Mouse (Mus musculus) bone marrow, adult 2 months (tissue): Measurements from ENCODE around the gene Ackr3. TPM values are rescaled to one million over a fixed set of nuclear protein-coding genes. Genes with fewer than 3 reads are reported as not detected.

Source experiments
- H3K27ac ChIP-seq: fragments of 200-500 bp; 2 replicates; pipeline ENCODE4 v1.5.1; 2012; ENCODE audit warnings: low read depth, mild to moderate bottlenecking, control low read depth, inconsistent platforms, low read length; ENCODE audit not compliant: control insufficient read depth, poor library complexity, insufficient read depth
- H3K4me1 ChIP-seq: fragments of 200-500 bp; 2 replicates; pipeline ENCODE4 v1.6.1; 2011; ENCODE audit warnings: low read length; ENCODE audit not compliant: control insufficient read depth, insufficient read depth
- H3K4me3 ChIP-seq: fragments of 200-500 bp; replicated peaks from 2 replicates; pipeline ENCODE3; 2011; ENCODE audit warnings: mild to moderate bottlenecking, low read depth, low read length, control low read depth; ENCODE audit not compliant: control insufficient read depth
- CTCF ChIP-seq: fragments of 200-500 bp; IDR thresholded peaks from 2 replicates; pipeline ENCODE4 v1.5.1; 2011; ENCODE audit warnings: low read length, control low read depth; ENCODE audit not compliant: control insufficient read depth, insufficient read depth
- POLR2A ChIP-seq: fragments of 200-500 bp; IDR thresholded peaks from 2 replicates; pipeline ENCODE4 v1.6.1; 2011; ENCODE audit warnings: low read depth, mild to moderate bottlenecking, control low read depth, low read length, borderline replicate concordance; ENCODE audit not compliant: control insufficient read depth
- WGBS: fragments of 180-500 bp; shearing (Covaris S2); methylation state at CpG from one replicate; pipeline ENCODE4 v1.1.7; 2018; 5-methylcytosine and 5-hydroxymethylcytosine counted together
- polyA plus RNA-seq: library from polyadenylated mRNA; stranded (reverse); fragments of >200 nt; gene quantifications from 2 replicates; pipeline ENCODE4 v1.2.4, GENCODE M21; 2011; ENCODE audit warnings: low replicate concordance; ENCODE audit not compliant: missing spikeins, insufficient read depth, insufficient read length

Ackr3 gene
- polyA plus RNA-seq, 1 experiment = 3.3 TPM

DNA sequence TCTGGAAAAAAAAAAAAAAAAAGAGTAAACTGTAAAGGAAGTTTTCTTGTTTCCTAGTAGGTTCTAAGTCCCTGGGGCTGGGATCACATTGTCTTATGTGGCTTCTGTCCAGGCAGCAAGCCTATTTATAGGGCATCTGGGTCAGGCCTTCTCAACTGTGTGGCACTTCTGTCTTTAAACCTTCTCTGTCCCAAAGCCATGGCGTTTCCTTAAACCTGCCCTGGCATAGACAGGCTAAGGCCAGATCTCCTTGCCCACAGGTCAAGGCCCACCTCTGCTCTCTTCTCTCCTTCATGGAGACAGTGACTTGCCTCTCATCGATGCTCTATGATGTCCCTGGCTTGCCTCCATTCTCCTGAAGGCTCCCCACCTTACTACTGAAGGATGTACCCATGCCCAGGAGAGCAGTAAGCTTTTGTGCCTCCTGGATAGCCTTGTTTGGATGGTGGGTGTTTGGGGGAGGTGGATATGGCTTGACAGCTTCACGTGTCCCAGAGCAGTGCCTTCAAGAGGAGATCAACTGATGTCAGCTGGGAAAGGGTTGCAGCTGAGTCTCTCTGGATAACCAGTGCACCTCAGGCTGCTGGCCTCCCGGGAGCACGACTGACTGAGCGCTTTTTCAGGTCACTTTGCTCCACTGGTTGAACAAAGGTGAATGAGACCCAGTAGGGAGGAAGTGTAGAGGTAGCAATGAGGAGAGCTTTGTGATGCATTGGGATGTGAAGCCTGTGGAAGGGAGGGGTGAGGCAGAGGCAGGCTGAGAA is 4.1 kb downstream of the Ackr3 start:
- 70% methylated on average over 6 of the region's 6 CpGs for WGBS
- Histone ChIP-seq H3K27ac (no peak overlapping the region), H3K4me1 (no peaks in the 10 kb centered on the region), H3K4me3 (no peak overlapping the region)
- TF ChIP-seq CTCF (no peak), POLR2A (no peak)

GRCm38 (mm10) chr1:90208503-90208860 is 4.7 kb downstream of the Ackr3 start:
- H3K4me1 ChIP-seq = no peaks in the 10 kb centered on the region
- WGBS = 78% methylated on average over 9 of the region's 9 CpGs
- H3K4me3 ChIP-seq = no peak overlapping the region
- TF ChIP-seq POLR2A = no peak
- TF ChIP-seq CTCF = no peak
- no peak overlapping the region for H3K27ac ChIP-seq

GRCm38 (mm10) chr1:90209069-90209468 is 5.3 kb downstream of the Ackr3 start:
- no peak for TF ChIP-seq CTCF
- TF ChIP-seq POLR2A = no peak
- 68% methylated on average over 5 of the region's 5 CpGs for WGBS
- Histone ChIP-seq H3K4me3 (no peak overlapping the region), H3K4me1 (no peaks in the 10 kb centered on the region), H3K27ac (no peak overlapping the region)

DNA sequence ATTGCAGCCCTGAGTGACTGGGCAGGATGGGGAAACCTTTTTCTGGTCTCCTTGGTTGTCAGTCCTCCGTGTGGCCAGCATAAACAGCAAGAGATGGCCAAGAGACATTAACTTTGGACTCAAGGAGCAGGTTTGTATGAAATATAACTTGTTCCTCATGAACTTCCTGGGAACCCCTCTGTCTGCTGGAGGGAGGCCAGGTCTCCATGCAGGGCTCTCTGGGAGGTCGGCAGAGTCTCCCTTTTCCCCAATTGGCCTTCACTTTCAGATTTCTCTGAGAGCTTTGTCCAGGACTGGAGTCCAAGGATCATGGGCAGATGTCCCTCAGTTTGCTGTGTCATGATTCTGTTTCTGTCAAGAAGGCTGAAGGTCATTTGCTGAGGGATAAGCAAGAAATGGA is 6.0 kb downstream of the Ackr3 start:
- Histone ChIP-seq H3K4me1 (no peaks in the 10 kb centered on the region), H3K4me3 (no peak overlapping the region), H3K27ac (no peak overlapping the region)
- WGBS = 47% methylated on average over 2 of the region's 2 CpGs
- TF ChIP-seq POLR2A (no peak), CTCF (no peak)

DNA sequence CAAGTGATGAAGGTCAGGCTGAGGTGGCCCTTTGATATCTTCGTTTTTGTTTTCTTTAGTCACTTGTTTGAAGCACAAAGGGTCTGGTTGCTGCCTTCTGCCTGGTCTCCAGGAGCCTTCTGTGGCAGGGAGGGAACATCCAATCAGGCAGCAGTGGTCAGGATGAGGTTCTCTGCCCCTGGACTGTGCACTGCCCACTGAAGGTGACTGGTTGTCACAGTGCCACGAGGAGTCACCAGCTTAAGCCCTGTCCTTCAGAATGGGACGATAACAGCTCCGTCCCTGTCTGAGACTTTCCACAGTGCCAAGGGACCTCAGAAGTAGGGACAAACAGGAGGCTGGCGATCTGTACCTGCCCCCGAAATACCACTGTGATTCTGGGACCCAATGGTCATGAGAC is 6.6 kb downstream of the Ackr3 start:
- Histone ChIP-seq H3K27ac (no peak overlapping the region), H3K4me1 (no peaks in the 10 kb centered on the region), H3K4me3 (no peak overlapping the region)
- 70% methylated on average over 6 of the region's 6 CpGs for WGBS
- no peak for TF ChIP-seq CTCF
- TF ChIP-seq POLR2A = no peak

GRCm38 (mm10) chr1:90210761-90211160 is 7.0 kb downstream of the Ackr3 start:
- WGBS = 80% methylated on average over 4 of the region's 4 CpGs
- Histone ChIP-seq H3K4me1 (no peaks in the 10 kb centered on the region), H3K4me3 (no peak overlapping the region), H3K27ac (no peak overlapping the region)
- TF ChIP-seq CTCF = no peak
- TF ChIP-seq POLR2A = no peak

GRCm38 (mm10) chr1:90212376-90212775 is 8.6 kb downstream of the Ackr3 start:
- Histone ChIP-seq H3K4me1 (peaks cover 1% of the 10 kb centered on the region; the same call in 1 of the 2 replicates), H3K27ac (no peak overlapping the region), H3K4me3 (no peak overlapping the region)
- TF ChIP-seq CTCF (no peak), POLR2A (no peak)
- 89% methylated on average over 6 of the region's 6 CpGs for WGBS

GRCm38 (mm10) chr1:90212901-90213300 is 9.1 kb downstream of the Ackr3 start:
- 79% methylated on average over 6 of the region's 6 CpGs for WGBS
- Histone ChIP-seq H3K4me1 (peaks cover 1% of the 10 kb centered on the region; the same call in 1 of the 2 replicates), H3K27ac (no peak overlapping the region), H3K4me3 (no peak overlapping the region)
- TF ChIP-seq CTCF (no peak), POLR2A (no peak)

DNA sequence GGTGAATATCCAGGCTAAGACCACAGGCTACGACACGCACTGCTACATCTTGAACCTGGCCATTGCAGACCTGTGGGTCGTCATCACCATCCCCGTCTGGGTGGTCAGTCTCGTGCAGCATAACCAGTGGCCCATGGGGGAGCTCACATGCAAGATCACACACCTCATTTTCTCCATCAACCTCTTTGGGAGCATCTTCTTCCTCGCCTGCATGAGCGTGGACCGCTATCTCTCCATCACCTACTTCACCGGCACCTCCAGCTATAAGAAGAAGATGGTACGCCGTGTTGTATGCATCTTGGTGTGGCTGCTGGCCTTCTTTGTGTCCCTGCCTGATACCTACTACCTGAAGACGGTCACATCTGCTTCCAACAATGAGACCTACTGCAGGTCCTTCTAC is 10.2 kb downstream of the Ackr3 start:
- no peak for TF ChIP-seq POLR2A
- Histone ChIP-seq H3K4me1 (peaks cover 1% of the 10 kb centered on the region; the same call in 1 of the 2 replicates), H3K4me3 (no peak overlapping the region), H3K27ac (no peak overlapping the region)
- WGBS = 87% methylated on average over 12 of the region's 12 CpGs
